Mouse (Mus musculus) myocyte (in vitro differentiated cells): ENCODE measurements at regions not wholly inside any gene's neighbourhood (a gene's known extent, or its start where the extent isn't known, plus 50 kb on each side); places are given as distances from the start of the nearest gene placed in this dataset.

Experiments
- CEBPB ChIP-seq: IDR thresholded peaks from 2 replicates; pipeline ENCODE4 v1.6.1; 2011; ENCODE audit warnings: mild to moderate bottlenecking, moderate library complexity; ENCODE audit not compliant: poor library complexity, insufficient read depth, severe bottlenecking
- MAX ChIP-seq: IDR thresholded peaks from one replicate; pipeline ENCODE4 v1.6.1; 2011; ENCODE audit warnings: low read depth, mild to moderate bottlenecking, control low read depth
- MYOD1 ChIP-seq, 3 experiments: IDR thresholded peaks; one replicate each; pipeline ENCODE4 v1.6.1; 2011; ENCODE audit warnings: control low read depth in 2 of 3, low read depth in 2 of 3, mild to moderate bottlenecking in 2 of 3, moderate library complexity in 1 of 3; ENCODE audit not compliant: insufficient read length in 2 of 3, control insufficient read depth in 1 of 3
- MYOG ChIP-seq, 3 experiments: IDR thresholded peaks; one replicate each; pipeline ENCODE4 v1.6.1; 2011; ENCODE audit warnings: control low read depth in 2 of 3, low read depth in 2 of 3, mild to moderate bottlenecking in 2 of 3; ENCODE audit not compliant: insufficient read length in 2 of 3, control insufficient read depth in 1 of 3, insufficient read depth in 1 of 3
- POLR2A ChIP-seq: IDR thresholded peaks from one replicate; pipeline ENCODE4 v1.6.1; 2011; ENCODE audit warnings: low read depth, mild to moderate bottlenecking, control low read depth, moderate library complexity; ENCODE audit not compliant: insufficient read length
- POLR2AphosphoS2 ChIP-seq: IDR thresholded peaks from one replicate; pipeline ENCODE4 v1.6.1; 2011; ENCODE audit warnings: low read depth, control low read depth; ENCODE audit not compliant: insufficient read length
- REST ChIP-seq: IDR thresholded peaks from one replicate; pipeline ENCODE4 v1.6.1; 2011; ENCODE audit warnings: mild to moderate bottlenecking, control low read depth, moderate library complexity; ENCODE audit not compliant: insufficient read depth, insufficient read length
- TCF12 ChIP-seq: IDR thresholded peaks from one replicate; pipeline ENCODE4 v1.6.1; 2011; ENCODE audit warnings: mild to moderate bottlenecking, control low read depth; ENCODE audit not compliant: poor library complexity, insufficient read depth, severe bottlenecking
- TCF3 ChIP-seq: IDR thresholded peaks from one replicate; pipeline ENCODE4 v1.6.1; 2011; ENCODE audit warnings: low read depth, control low read depth; ENCODE audit not compliant: insufficient read length
- USF1 ChIP-seq: IDR thresholded peaks from one replicate; pipeline ENCODE4 v1.6.1; 2011; ENCODE audit warnings: low read depth, mild to moderate bottlenecking, control low read depth, moderate library complexity

GRCm38 (mm10) chr7:82070946-82071727 is 79.0 kb upstream of the Bnc1 start:
- no peak for TF ChIP-seq POLR2A
- TF ChIP-seq POLR2AphosphoS2 = no peak
- no peak for TF ChIP-seq REST
- no peak for TF ChIP-seq USF1
- TF ChIP-seq MYOD1 (IDR thresholded peaks at IDR 0.05; ENCODE audit: control insufficient read depth in 1 of 3, insufficient read length in 2 of 3, low read depth in 2 of 3) = no peak
- TF ChIP-seq TCF12 = no peak
- TF ChIP-seq TCF3 = no peak
- TF ChIP-seq MAX = no peak
- TF ChIP-seq CEBPB = no peak
- TF ChIP-seq MYOG (IDR thresholded peaks at IDR 0.05; ENCODE audit: control insufficient read depth in 1 of 3, insufficient read depth in 1 of 3, insufficient read length in 2 of 3, low read depth in 2 of 3) = no peak
